Mouse (Mus musculus): Measurements from ENCODE around the gene Prpf4b.
A peak's percentile ranks its signal among the peaks of the same experiment; 100 is the strongest.
"Not testable (repeated sequence)": the region's sequence is repeated elsewhere in the genome, so short reads cannot be mapped to it uniquely, and the experiment has no call there.

Gene Prpf4b

DNA sequence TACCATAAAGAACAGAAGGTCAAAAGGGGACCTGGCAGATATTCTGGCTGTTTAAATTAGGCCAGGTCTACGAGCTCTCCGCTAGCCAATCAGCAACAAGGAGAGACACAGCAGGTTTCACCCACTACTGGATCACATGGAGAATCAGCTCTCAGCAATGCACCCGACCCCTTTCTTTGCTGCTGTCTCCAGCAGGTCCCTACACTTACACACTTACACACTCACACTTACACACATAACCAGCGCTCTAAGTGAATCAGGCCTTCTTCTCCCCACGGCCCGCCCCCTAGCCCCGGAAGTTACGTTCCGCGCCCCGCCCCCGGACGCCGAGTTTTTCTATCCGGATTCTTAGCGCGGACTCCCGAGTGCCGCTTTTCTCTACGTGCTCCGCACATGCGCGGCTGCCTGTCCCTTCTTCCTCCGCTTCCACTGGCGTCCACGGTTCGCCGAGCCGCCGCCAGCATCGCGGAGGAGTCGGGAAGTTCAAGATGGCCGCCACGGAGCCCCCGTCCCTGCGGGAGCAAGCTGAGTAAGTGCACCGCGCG, at the start of gene Prpf4b:
Gene Prpf4b (plus strand): TSS at position 137 of the 545 bp plus-strand sequence.
- peak; percentile 95 to 96 for DNase-seq (ENCODE audit: low spot score in 2 of 2)

DNA sequence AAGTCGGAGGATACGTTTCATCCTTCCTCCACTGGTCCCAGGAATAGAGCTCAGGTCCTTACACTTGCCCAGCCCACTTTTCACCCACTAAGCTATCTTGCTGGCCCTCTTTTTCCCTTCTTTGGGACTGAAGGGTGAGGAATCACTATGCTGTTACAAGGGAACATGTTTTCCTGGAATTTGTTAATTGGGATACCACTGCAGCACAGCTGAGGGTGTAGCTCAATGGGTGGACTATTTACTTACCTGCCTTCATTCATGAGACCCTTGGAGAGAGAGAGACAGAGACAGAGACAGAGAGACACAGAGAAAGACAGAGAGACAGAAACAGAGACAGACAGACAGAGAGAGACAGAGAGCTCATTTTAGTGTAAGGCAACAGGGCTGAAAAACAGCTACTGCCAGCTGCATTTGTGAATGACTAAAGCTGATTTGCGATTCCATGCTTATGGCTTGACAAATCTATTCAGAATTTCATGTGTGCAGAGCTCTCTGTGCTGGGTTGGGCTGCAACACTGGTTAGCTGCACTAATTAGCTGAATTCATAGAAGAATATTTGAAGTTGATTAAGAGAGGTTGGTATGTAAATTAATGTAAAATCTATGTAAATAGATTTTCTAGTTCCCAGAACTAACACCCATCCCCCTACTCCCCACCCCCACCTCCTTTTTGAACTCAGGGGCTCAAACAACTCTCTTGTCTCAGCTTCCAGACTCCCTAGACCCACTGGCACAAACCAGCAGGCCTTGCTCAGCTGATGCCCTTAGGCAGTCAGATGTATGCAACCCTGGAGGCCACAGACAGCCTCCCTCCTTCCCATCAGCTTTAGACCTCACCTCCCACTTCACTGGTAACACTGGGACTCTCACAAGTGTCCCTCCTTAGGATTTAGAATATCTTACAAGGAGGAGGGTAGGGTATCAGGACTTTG, 48.1 kb upstream of the Prpf4b start:
- DNase-seq (ENCODE audit: low spot score in 2 of 2): no peak

DNA sequence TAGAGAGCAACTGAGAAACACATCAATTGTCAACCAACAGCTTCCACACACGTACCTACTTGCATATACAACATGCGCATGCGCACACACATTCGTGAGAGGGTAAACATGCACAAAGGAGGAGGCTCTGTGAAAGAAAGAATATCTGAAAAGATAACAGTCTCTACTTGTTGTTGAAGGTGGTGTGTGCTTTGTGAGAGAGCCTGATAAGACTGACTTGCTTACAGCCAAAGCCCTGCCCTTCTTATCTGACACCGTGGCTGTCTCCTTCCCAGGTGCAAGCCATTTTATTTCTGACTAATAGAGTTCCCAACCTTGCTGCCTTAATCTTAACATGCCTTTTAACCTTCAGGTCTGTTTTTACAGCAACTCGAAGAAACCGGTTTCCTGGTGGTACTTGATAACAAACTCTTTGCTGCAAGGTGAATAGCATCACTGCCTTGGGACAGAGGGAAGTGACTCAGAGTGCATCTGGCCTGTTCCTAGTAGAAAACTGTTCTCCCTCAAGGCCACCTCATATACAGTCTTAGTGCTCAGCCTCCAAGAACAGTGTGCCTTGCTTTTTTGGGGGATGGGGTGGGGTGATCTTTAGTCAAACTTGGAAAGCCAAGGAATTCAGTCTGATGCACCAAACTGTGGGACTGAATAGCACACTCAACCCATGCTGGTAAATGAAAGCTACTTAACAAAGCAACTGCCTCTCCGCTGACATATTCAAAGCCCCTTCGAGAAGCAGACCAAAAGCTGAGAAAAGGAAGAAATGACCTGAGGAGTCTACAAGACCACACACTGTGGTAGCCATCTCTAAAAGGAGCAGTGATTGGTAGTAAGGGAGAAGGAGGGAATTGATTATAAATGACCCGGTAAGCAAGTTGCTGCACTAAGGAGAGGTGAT, 46.9 kb upstream of the Prpf4b start:
- no peak for DNase-seq (ENCODE audit: low spot score in 2 of 2)

DNA sequence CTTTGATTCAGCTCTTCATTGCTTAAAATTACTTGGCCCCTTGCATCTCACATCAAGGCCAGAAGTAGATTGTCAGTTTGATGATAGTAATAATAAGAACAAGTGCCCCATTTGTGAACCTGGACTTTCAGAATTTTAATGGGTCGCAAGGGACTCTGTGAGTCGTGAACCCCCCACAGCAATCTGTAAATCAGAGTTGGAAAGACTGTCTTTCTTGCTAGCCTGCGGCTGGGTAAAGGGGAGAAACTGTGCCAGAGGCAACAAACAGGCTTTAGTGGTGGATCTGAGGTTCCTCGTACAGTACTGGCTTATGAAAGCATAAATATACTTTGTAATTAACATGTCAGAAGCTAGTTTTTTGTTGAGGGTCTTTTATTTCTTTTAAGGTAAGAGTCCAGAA, 32.3 kb upstream of the Prpf4b start:
- DNase-seq (ENCODE audit: low spot score in 2 of 2): no peak

DNA sequence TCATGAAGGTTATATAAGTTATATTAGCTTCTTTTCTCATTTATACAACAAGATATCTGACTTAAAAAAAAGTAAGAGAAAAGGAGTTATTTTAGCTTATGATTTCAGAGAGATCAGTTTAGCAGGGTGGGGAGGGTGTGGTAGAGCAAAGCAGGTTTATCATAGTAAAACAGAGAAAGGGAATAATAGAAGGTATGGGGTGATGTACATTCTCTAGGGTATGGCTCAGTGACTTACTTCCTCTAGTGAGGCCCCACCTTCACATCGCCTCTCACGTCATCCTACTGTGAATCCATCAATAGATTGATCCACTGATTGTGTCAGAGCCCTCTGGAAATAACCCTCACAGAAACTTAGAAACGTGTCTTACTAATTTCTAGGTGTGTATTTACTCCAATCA, 24.3 kb upstream of the Prpf4b start:
- no peak for DNase-seq (ENCODE audit: low spot score in 2 of 2)

DNA sequence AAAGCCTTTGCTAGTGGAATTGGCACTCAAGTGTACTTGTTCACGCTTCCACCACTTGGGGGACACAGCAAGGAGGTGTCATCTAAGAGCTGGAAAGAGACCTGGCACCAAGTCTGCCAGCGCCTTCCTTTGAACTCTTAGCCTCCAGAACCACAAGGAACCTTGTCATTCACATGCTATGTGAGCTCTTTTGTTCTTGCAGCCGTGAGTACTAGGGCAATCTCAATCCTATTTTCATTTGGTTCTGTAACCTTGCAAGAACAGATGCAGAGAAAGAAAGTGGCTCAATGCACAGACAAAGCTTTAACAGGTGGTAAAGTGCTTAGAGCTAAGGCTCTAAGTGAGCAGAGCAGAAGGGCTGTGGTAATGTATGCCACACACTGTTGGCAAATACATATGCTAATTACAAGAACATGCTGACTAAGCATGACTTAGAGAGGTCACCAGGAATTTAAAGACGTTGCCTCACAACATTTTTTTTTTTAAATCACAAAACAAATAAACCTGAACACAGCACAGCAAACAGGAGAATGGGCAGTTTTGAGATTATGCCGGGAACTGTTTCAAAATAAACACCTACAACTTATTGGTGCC, 23.8 kb upstream of the Prpf4b start:
- no peak for DNase-seq (ENCODE audit: low spot score in 2 of 2)

DNA sequence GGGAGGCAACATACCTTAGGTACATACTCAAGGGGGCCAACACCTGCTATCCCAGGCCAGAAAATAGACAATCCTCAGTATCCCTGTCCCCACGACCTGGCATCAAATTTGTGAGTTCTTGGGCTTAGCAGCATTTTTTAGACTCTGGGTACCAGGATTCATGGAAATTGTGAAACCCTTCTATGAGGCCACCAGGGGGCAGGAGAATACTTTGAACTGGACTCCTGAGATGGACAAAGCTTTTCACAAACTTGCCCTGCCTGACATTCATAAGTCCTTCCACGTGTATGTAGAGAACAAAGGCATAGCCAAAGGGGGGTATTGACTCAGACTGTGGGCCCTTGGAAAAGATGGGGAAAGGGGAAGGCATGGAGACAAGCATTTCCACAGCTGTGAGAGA, 17.6 kb upstream of the Prpf4b start:
- DNase-seq (ENCODE audit: low spot score in 2 of 2): peak in 1 of 2 experiments; percentile 7

DNA sequence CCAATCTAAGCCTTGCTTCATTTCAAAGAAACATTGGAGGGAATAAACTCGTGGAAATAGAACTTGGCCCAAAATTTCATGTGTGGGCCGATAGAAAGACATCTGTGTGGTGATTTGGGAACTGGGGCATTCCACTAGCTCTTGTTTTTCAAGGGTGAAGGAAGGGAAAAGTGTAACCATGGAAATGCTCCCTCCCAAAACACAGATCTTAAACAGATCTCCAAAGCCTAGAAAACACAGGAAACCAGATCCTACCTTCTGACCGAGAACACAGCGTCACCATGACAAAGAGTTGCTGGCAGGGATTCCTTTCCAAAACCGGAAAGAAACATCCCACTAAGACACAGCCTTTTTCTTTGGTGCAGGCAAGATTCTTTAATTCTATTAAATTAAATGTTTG, 15.7 kb upstream of the Prpf4b start:
- peak; percentile 42 to 67 for DNase-seq (ENCODE audit: low spot score in 2 of 2)

DNA sequence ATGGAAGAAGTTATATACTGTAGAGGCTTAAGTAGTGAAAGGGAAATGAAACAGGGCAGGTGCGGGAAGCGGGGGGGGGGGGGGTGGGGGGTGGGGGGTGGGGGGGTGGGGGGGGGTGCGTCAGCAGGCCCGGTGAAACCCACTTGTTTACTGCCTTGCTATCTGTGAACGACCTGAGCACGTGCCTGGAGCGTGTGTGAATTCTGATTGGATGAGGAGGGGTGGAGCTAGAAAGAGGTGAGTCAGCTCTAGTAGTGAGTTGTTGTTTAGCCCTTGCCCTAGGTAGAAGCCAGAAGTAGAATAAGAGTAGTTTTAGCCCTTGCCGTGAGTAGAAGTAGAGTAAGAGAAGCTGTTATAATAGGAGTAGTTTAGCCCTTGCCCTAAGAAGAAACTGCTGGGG, 13.9 kb upstream of the Prpf4b start:
- not testable (repeated sequence) for DNase-seq (ENCODE audit: low spot score in 2 of 2)

DNA sequence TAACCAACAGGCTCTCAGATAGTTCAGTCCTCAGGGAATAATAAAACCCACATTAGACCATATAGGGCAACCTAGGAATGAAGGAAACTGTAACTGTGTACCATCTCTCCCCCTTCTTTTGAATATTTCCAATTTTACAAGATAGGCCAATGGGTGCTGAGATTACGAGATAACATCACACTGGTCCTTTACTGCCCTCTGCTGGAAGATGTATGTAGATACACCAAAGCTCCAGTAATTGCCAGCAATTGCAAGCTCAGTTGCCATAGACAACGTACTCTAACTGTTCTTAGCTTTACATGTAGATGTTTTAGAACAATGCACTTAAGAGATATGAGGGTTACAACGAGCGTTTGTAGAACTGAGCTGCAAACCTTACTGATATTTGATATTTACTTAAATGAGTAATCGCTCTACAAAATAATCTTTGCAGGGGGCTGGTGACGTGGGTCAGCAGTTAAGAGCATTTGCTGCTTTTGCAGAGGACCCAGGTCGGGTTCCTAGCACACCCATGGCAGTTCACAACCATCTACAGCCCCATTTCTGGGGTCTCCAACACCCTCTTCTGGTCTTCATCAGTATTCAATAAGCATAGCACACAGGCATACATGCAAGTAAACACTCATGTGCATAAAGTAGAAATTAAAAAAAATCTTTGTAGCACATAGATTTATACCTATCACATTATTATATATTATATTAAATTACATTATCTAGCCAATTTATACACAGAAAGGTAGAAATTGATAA, 10.5 kb upstream of the Prpf4b start:
- DNase-seq (ENCODE audit: low spot score in 2 of 2): peak in 1 of 2 experiments; percentile 70

DNA sequence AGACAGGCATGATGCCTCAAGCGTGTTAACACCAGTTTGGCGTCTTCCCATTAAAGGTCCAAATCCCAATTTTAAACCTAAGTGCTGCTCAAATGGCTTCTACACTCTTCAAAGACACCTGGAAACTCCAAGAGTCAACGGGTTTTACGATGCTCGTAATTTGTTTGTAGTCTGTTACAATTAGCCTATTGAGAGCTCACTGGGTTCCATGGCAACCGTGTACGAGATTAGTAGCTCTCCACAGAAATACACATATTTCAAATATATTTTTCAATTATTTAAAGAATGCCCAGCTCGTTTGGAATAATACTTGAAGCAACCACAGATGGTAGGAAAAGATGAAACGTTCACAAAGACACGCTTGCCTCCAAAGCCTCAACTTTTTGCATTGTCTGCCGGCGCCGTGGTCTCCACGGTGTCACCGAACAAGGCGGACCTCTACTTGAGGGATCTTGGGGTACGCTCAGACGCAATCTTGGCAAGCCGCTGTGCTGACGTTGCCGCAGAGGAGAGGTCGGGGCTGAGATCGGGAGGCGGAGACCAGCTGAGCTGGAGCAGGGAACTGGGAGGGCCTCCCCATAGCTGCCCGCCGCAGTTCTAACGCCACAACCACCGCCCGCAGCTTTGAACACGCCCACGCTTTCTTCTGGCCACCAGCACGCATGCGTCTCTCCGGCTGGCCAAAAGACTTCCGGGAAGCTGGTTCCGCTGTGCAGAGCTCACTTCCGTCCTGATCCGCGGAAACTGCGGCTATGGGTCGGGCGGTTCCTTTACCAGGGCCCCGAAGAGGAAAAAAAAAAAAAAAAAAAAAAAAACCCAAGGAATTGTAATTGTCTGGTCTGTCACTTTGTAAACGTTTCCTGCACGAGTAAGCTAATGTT, 1.1 kb upstream of the Prpf4b start:
- DNase-seq (ENCODE audit: low spot score in 2 of 2): peak; percentile 94 to 95

DNA sequence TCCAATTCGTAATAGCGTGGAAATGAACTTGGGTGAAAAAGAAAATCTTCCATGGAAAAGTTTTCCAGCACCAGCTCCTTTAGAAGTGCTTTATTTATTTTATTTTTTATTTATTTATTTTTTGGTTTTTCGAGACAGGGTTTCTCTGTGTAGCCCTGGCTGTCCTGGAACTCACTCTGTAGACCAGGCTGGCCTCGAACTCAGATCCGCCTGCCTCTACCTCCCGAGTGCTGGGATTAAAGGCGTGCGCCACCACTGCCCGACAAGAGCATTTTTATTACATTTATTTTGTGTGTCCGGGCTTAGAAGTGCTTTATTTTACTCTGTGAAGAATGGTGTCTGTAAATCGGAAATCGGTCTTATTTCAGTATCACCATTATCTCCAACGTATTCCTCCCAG, 366 bp upstream of the Prpf4b start:
- peak in 1 of 2 experiments; percentile 17 for DNase-seq (ENCODE audit: low spot score in 2 of 2)

DNA sequence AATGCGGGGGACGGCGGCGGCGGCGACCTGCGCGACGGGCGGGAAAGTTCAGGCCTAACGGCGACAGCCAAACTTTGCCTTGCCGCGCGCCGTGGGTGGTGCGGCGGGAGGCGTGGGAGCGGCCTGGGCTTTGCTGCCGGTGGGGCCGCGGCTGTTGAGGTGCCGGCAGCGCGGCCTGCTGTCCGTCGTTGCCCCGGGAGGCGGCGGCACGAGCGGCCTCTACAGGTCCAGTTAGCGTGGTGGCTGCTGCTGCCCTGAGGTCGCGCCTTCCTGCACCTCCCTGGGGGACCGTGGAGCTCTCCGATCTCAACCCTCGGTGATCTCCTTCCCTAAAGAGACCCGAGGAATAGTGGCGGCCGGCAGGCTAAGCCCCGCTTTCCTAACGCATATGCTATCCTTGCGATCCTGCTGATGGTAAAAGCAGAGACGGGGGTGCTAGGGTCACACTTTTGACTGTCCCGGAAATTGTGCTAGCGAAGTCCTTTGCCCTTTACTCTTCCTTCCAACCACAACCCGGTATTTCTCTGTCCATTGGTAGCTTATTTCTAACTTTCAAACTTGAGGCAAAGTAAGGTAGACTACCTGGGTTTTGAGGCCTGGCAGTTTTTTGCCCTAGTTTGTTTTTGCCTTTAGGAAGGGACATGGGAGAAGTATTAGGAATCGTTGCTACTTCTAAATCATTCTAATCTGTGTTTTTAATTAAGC, 791 bp downstream of the Prpf4b start:
- DNase-seq (ENCODE audit: low spot score in 2 of 2): no peak

DNA sequence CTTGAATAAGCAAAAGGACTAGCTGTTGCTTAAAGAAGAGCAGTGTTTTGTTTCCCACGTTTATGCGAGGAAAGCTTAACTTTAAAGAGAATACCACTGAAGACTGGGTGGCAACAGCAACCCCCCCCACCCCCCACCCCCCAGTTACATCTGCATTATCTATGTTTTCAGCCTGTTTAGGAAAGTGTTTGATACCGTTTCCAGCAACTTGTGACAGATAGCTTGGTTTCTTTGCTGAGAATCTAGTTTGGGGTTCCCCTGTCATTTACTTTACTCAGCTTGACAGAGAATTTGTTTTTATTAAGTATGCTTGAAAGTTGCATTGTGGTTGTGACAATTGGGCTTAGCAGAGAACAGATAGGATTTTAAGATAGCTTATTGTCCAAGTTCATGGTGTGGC, 1.4 kb downstream of the Prpf4b start:
- DNase-seq (ENCODE audit: low spot score in 2 of 2): no peak

DNA sequence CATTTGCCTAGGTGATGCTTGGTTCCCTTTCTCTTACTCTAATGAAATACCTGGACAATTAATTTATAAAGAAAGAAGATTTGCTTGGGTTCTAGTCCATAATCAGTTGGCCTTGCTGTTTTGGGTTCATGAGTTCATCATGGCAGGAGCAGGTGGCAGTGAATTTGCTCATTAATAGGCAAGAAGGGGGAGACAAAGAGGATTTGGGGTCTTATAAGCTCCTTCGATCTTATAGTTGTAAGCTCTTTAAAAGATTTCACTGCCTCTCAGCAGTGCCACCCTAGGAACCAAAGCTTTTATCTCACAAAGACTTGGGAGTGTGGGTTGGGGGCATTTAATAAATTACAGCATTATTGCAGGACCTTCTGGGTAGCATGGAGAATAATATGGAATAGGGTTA, 17.8 kb downstream of the Prpf4b start:
- no peak for DNase-seq (ENCODE audit: low spot score in 2 of 2)

DNA sequence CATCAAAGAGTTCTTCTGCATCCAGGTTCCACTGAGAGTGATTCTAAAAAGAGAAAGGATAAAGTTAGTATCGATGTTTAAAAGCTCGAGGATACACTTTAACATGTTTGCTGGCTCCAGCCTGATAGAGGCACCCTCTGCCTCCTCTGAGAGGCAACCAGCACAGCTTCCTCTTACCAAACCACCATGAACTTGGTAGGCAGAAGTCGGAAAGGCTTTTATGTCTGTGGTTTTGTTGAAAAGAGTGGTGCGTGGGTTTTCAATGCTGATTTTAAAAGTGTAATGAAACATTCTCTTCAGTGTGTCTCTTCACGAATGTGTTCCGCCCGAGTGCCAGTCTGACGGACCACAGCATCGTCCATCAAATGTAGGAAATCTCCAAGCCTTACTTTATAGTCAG, 39.5 kb downstream of the Prpf4b start:
- no peak for DNase-seq (ENCODE audit: low spot score in 2 of 2)

DNA sequence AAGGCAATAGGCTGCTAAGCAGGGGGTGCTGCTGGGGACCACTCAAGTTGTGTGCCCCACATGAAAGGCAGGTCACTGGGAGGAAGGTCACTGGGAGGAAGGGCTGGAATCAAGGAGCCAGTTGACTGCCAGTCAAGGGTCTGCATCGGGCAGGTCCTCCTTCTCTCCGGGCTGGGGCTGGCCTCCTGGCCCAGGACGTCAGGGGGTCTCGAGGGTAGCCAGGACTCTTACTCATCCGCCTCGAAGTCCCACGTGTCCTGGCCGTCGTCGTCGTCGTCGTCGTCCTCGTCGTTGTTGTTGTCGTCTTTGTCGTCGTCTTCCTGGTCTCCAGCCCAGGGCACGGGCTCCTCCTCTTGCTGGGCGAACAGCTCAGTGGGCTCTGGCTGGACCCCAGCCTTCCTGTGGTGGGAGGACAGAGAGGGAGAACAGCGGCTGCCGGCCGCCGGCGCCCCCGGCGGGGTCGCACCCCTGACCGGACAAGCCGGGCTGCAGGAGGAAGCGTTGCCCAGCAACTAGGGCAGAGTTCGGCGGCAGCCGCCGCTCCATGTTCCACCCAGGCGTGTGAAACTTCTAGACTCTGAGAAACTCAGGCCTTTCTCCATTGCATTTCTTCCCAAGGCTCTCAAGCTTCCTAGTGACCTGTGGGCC, 41.5 kb downstream of the Prpf4b start:
- no peak for DNase-seq (ENCODE audit: low spot score in 2 of 2)

DNA sequence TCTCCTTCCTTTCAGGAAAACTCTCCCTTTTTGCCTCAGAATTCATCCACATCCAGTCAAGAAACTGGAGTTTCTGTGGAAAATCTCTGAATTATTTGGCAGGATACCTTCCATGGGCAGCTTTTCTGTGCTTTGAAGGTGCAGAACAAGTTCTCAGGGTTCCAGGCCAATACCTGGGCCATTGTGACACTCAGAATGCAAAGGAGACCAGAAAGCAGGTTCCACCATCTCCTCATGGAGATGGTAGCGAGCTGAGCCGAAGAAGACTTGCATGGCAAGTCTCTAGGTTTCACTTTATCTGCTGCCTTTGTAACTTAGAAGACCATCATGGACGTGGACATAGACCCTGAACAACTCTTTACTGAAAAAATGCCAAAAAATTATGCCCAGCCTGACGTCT, 49.1 kb downstream of the Prpf4b start, which contains the start of the genes Fam217a and 4933417A18Rik:
Gene Fam217a (minus strand): TSS at position 101 of the 400 bp plus-strand sequence.
Gene 4933417A18Rik (plus strand): TSS at position 200 of the 400 bp plus-strand sequence.
- no peak for DNase-seq (ENCODE audit: low spot score in 2 of 2)
